Mouse (Mus musculus) gastrocnemius, adult 8-10 months (tissue): ENCODE data around the gene Ogfod2. TPM values are rescaled to one million over a fixed set of nuclear protein-coding genes. Genes with fewer than 3 reads are reported as not detected.

Source experiments
- DNase-seq, 2 experiments: peaks; one replicate each; pipeline ENCODE4 v3.0.0; 2022; ENCODE audit warnings: low spot score in 2 of 2
- total RNA-seq, 4 experiments: library from RNA; stranded (reverse); gene quantifications; 2 replicates each; pipeline ENCODE4 v1.2.4; 2022

Gene Ogfod2
- total RNA-seq = 10 to 100 TPM; 15.4 to 19.7 (median 17.3) TPM

DNA sequence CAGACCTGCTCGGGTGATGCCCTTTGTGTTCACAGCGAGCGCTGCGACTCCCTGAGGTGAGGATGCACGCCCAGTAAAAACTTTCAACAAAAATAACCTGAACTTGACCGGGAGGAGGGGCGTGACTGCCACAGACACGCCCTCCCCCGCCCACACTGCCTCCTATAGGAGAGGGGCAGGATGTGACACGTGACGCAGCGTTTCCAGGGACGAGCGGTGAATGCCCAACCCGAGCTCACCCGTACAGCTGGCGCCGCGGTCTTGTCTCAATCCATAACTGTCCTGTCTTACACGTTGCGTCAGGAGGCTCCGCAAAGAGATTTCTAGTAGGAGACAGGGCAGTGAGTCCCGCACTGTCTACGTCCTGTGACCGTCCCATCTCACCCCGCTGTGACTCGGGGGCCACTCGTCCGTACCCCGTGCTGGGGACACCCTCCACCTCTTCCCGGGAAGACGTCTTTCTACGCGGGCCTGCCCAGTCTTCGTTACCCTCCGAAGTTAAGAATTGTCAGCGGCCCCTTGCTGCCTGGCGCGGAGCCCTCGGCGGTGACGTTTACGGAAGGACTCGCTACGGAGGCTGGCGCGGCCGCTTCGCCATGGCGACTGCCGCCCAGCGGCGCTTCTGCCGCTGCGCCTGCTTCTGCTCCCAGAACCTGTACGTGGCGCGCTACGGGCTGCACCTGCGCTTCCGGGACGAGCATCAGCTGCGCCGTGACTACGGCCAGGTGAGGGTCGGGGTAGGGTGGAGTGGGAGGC, at the start of gene Ogfod2:
Ogfod2 (plus strand) TSS at position 556 of the 756 bp plus-strand sequence.
- DNase-seq = peak; percentile 88 to 92

DNA sequence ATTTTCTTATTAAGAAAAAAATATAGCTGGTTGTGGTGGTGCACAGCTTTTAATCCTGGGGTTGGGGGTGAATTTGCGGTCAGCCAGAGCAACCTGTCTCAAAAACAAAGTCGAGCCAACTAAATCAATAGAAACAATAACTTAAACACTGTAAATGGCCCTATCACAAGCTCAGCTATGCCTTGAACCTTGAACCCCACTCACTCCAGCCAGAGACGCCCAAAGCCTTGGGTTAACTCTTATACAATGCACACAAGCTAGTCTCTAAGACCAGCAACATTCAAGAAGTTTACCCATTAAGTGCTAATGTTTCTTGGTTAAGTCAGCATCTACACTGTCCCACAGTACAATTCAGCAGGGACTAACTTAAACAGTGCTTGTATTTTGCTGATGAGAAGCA, 42.4 kb upstream of the Ogfod2 start:
- no peak for DNase-seq

DNA sequence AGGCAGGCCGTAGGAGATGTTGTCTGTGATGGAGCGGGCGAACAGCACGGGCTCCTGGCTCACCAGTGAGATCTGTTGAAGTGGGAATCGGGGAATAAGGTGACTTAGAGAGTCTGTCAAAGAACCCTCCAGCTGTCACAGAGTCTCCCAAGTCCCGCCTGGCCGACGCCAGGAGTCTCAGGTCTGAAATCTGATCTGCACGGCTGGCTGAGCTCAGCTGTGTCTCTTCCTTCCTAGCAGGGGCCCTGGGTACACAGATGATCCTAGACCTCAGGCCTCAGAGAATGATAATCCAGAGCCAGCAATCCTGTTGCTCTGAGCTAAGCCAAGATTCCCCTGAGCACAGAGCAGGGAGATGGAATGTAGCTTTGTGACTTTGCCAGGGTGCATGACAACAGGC, 38.4 kb upstream of the Ogfod2 start:
- DNase-seq = peak; percentile 27 to 65

DNA sequence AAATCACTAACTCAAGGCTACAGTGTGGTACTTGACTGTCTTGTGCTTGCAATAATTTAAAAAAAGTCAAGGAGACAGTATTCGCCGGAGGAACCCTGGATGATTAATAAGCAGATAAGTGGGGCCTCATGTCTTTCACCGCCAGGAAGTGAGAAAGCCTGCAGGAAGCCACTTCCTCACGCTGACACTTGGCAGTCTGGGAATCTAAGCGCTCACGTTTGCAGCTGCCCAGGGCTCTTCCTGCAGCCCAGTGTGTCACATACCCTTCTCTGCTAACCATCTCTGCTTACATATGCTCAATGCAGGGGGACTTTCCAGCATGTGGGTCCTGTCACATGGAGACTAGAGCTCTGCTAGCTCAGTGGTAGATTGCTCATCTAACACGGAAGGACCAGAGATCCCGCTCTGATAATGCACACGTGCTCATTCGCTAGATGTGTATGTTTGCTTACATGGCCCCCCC, 37.2 kb upstream of the Ogfod2 start:
- DNase-seq = no peak

DNA sequence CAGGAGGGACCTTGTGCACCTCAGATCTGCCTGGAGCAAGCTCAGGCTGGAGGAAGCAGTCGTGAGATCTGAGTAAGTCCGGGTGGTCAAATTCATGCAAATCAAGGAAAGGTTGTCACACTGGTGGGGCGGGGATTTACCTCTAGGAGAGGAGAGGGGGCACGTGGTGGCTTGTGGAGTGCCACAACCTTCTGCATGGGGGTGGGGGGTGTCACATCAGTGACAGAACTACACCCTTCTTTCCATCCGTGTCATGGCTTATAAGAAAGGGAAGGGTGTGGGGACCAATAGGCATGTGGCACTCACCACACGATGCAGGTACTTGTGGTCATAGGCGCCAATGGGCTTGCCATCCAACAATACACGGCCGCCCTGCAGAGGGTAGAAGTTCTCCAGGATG, 36.4 kb upstream of the Ogfod2 start:
- DNase-seq = no peak

DNA sequence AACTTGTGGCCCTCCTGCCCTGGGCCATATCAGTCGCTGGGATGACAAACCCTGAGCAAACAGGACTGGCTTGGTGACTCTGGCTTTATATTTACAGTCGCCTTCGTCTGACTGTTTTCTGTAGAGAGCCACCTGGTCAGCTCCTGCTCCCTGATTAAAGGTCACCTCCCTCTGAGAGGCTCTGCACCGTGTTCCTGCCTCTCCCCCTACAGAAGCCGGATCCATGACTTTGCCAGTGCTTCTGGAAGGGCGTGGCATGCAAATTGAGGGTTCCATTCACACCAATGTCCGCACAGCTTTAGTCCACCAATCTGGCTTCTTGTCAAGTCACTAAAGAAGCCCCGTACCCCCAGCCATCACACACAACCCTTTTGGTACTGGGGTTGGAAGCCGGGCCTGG, 35.5 kb upstream of the Ogfod2 start:
- DNase-seq = no peak

DNA sequence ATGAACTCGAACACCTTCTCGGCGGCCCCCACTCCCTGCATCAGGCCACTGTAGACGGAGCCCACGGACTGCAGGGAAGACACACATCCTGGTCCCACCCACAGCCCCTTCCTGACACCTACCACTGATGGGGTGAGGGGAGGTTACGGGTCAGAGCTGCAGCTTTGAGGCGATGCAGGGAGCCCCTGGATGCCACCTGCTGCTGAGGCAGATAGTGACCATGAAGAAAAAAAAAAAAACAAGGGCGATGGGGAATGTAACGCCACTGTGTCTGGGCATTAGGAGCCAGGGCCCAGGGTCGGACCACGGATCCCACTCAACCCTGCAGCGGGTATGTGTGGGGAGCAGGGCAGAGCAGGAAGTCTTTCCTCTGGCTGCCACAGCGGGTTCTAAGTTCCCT, 34.9 kb upstream of the Ogfod2 start:
- DNase-seq = no peak

DNA sequence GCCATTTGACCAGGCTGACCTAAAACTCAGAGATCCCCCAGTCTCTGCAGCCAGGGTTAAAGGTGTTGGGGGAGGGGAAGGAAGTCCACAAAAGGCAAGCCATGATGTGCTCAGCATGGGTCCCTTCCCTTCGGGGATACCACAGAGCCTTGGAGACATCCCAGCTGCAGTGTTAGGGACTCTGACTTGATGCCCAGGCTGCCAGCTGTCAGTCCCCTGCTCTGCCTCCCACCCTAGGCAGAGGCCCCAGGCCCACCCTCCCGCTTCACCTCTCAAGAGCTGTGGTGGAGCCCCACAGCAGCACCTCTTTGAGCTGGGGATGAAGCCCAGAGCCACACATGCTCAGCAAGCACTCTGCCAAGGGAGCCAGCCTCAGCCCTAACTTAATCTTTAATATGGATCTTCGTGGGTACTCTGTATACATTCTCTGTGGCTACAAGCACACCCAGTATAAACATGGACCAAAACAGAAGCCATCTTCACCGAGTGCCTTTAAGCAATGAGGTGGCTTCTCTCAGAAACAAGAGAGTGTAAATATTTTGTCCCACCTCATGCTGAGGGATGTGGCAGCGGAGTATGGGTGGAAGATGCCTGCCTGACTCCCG, 34.1 kb upstream of the Ogfod2 start:
- no peak for DNase-seq

DNA sequence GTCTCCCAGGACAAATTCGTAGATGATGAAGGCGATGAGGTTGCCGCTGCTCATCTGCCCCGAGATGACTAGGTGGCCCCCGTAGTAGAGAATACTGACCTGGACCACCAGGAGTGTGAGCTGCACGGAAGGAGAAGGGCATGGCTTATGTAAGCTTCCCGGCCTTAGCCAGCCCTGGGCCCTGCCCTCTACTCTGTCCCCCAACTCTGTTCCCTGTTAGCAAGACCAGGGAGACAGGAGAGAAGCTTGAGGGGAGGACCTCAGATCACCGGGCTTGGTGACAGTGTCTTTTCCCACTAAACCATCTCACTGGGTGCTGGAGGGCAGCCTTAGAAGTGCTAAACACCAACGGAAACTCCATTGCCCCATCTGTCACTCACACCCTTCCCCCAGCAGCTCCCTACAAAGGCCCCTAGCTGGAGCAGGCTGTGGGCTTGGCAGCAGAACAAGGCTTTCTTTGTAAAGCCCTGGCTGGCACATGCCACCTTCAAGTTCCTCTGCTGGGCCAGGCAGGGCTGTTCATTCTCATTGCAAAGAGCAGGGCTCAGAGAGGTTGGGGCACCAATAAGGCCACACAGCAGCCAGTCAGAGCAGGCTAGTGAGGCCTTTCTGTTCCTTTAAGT, 33.2 kb upstream of the Ogfod2 start:
- DNase-seq = no peak

DNA sequence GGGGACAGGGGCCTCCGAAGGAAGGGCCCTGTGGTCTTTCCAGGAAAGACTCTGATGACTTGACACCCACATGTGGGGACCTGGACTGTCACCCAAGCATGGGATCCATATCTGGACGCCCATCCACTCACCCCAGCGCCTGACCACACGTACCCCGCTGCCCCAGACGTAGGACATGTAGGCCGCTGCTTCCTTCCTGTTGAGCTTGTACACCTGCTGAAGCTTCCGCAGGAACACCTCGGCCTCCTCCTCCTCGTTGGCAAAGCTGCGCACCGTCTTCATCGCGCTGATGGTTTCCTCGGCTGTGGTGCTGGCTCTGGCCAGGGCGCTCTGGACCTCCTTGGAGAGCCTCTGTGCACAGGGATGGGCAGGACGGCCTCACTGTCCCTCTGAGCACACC, 32.2 kb upstream of the Ogfod2 start:
- DNase-seq = no peak

DNA sequence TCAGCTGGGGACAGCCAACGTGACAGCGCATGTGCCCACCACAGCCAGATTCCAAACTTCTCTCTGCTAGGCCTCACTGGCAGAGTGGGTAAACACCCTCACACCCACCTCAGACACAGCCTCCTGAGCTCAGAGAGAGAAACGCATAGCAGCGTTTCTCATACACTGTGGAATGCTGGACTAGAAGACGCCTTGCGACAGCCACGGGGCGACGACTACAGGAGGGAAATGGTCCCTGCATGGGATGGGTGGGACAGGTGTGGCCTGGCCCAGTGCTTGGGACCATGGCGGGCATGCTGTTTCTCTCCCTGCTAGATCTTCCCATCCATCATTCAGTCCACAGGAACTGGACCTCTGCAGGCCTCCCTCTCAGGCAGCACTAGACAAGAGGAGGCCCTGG, 29.6 kb upstream of the Ogfod2 start:
- DNase-seq = no peak

DNA sequence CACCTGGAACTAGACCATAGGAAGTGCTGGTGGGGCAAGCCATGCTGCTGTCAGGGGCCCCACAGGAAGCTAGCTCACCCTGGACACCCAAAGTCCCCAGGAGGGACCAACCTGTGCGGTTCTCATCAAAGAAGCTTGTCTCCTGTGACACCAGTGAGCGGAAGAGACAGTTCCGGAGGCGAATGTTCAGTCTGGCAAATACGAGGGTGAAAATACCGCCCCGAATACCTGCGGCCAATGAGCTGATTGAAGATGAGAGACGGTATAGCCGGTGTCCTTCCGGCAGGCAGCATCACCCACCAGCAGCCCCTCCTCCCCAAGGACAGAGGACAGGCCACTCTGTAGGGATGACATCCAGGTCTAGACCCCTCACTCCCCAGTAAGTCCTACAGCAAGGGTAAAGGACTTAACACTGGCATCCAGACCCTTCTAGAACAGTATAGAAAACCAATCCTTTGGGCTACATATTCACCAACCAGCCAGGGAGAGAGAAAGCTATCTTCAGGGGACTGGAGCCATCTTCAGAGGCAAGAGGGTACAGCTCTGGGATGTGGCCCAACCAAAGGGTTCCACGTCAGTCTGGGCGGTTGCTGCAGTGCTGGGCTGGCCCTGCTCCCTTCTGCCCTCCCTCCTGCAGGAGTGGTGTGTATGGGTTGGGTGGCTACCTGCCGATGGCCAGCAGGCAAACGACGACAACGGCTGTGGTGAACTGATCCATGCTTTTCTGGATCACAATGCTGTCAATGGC, 29.0 kb upstream of the Ogfod2 start:
- DNase-seq = no peak

DNA sequence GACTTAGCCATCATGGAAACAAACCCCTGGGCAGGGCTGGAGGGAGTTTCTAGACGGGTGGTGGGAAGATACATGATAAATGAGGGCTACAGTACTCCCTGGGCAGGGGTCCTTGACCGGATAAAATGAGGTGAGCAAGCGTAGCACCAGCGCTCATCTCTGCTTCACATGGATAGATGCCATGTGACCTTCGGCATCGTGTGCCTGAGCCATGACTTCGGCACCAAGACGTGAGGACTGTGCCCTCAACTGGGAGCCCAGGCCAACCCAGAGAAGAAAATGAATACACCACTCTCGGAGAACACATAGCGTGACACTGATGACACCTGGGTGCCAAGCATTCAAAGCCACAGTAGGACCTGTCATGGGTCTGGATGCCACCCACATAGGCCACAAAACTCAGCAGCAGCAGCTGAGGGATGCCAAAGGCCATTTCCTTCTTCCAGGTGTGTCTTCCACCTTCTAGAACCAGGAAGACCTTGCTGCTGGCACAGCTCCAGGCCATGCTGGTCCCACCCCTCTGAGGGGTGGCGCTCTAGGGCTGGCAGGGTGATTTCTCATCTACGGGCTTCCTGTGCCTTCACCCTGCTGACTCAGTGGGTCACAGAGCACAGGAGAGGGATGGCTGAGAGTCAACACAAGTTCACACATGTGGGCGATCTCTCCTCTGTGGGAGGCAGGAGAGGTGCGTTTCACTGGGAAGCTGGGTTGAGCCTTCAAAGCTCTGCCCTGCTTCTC, 28.1 kb upstream of the Ogfod2 start:
- no peak for DNase-seq

DNA sequence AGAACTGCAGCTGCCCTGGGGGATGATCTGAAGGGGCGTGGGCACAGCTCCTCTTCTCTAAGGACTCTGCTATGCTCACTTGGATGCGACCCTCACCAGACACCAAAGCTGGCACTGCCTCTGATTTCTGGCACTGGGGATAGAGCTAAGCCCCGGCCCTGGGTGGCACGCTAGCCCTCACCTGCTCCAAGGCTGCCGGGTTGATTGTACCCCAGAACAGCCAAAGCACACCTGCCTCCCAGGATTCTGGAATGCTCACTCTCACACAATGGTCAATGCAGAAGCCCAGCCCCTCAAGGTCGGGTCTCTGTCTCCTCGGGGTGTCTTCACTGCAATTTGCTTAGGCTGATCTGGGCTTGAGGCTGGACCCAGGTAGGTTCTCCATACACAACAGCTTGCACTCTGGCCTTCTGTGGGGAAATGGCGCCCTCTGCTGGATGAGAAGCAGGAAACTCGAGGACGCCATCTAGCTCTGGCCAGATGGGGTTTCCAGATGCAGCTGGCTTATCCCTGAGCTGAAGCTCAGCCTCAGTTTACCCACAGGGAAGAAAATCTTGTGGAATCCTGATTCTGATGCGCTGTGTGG, 27.4 kb upstream of the Ogfod2 start:
- DNase-seq = peak; percentile 55 to 64

DNA sequence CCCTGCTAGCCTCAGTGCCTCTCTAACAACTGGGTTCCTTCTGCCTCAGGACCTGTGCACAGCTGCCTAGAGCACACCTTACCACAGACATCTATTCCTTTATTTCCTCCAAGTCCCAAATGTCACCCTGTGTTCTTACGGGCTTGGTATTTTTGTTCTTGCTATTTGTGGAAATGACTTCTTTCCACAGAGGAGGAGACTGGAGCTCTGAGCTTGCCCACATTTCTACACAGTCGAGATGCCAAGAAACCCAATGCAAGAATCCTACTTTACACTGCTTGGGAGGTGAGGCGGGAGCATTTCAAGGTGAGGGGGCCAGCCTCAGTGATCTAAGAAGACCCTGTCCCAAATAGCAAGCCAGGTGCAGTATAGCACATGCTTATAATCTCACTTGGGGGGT, 26.6 kb upstream of the Ogfod2 start:
- no peak for DNase-seq

DNA sequence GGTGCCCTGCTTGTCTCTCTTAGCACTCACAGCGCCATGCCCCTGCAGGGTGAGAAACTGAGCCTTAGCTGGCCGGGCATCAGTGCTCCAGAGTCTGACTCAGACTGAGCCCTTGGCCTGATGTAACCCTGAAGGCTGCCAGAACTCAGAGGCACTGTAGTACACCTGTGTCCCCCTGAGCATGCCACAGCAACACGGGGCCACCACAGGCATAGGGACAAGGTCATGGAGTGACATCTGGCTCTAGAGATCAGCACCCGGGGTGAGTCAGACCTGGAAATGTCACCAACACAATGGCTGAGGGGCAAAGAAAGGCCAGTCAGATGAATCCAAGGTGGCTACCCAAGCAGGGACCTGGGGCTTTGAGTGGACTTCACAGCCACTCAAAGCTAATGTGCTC, 25.2 kb upstream of the Ogfod2 start:
- DNase-seq = no peak

DNA sequence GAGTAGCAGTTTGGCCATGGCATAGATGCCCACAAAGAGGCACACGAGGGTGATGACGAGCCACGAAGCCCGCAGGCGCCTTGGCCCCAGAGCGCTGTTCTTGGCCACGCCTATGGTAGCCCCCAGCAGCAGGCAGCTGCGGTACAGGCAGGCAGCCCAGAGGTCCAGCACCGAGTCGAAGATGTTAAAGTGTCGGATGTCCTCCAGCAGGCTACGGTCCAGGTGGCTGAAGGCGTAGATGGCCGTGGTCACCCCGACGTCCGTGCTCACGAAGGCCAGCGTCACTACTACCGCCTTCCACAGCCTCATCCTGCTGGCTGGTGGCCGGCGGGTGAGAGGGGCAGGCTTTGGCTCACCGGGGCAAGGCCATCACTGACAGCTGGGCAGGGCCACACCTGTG, 22.2 kb upstream of the Ogfod2 start:
- peak; percentile 21 to 58 for DNase-seq

DNA sequence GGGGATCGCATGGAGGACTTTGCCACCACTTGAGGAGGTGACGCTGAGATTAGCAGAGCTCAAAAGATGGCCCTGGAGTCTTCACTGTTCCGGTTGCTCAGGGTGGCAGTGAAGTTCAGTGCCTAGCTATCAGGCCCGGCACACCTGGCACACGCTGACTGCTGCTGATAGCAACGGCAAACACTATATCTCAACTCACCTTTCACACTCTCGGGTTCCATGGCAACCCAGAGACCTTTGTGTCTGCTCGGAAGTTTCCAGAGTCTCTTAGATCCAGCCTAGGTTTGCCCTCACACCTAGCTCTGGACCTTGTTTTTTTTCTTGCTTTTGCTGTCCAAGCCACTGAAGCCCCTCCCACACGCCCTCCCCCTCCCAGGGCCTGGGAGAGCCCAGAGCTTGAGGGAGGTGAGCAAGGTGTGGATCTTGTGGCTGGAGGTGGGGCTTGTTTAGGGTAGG, 20.1 kb upstream of the Ogfod2 start:
- DNase-seq = no peak

DNA sequence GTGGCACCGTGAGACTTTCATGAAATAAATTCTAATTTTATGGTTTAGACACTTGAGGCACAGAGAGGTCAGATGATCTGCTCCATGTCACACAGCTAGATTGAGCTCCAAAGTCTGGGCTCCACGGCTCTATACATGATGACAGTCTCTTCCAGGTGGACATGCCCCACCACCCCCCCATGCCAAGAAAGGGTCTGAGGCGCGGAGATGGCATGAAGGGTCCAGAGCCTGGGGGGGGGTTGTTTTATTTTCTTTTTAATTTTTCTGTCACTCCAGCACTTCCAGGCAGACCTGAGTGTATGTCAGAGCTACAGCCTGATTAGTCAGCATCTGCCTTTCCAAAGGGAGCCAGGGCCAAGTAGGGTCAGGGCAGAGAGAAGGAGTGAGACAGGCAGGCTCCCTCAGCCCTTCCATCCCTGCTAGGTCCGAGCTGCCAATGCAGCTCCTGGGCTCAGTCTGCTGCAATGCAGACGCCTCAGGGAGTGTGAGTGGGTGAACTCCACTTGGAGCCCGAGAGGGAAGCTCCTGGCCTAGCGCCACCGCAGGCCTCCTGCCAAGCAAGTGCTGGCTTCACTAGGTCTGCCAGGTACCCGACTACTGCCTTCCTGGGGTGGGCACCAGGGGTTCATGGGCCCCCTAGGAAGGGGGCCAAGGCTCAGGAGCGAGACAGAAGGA, 18.8 kb upstream of the Ogfod2 start:
- DNase-seq = peak in 1 of 2 experiments; percentile 52
